Mouse (Mus musculus): Measurements from ENCODE around the gene Tmem80. TPM values are rescaled to one million over a fixed set of nuclear protein-coding genes. Genes with fewer than 3 reads are reported as not detected.

Tmem80 gene
- polyA plus RNA-seq, 1 experiment from 2014 or later: 45.0 TPM

- no peak overlapping the region for H3K4me3 ChIP-seq
- no peaks in the 10 kb centered on the region for H3K9me3 ChIP-seq
- H3K27ac ChIP-seq: no peak overlapping the region
- no peak overlapping the region for H3K4me2 ChIP-seq (replicated peaks)
- H3K9ac ChIP-seq: no peak overlapping the region
- H3K4me1 ChIP-seq: peaks cover 22% of the 10 kb centered on the region
- peaks cover 32% of the 10 kb centered on the region for H3K36me3 ChIP-seq
- H3K27me3 ChIP-seq: no peaks in the 10 kb centered on the region
- ATAC-seq (ENCODE audit: low FRiP score, low read depth): no peak
Observed at GRCm38 (mm10) chr7:141330706-141331105, 3.2 kb downstream of the Tmem80 start.

GRCm38 (mm10) chr7:141331990-141332389 lies 4.5 kb downstream of the Tmem80 start:
- Histone ChIP-seq H3K4me2 (replicated peaks) (no peak overlapping the region), H3K9me3 (no peaks in the 10 kb centered on the region), H3K9ac (no peak overlapping the region), H3K36me3 (peaks cover 39% of the 10 kb centered on the region), H3K27ac (no peak overlapping the region), H3K4me3 (no peak overlapping the region), H3K4me1 (peaks cover 9% of the 10 kb centered on the region), H3K27me3 (no peaks in the 10 kb centered on the region)
- no peak for ATAC-seq (ENCODE audit: low FRiP score, low read depth)
- WGBS: 71% methylated on average over 6 of the region's 6 CpGs

GRCm38 (mm10) chr7:141335044-141335579 lies 7.6 kb downstream of the Tmem80 start:
- Histone ChIP-seq H3K4me3 (no peak overlapping the region), H3K9me3 (no peaks in the 10 kb centered on the region), H3K9ac (no peak overlapping the region), H3K36me3 (peaks cover 39% of the 10 kb centered on the region), H3K27me3 (peaks cover 18% of the 10 kb centered on the region; the same call in 1 of the 2 replicates), H3K27ac (no peak overlapping the region), H3K4me1 (peaks cover 16% of the 10 kb centered on the region), H3K4me2 (replicated peaks) (no peak overlapping the region)
- ATAC-seq (ENCODE audit: low FRiP score, low read depth): no peak
- WGBS: 77% methylated on average over 2 of the region's 2 CpGs

- whole genome bisulfite sequencing: 83% methylated on average over 4 of the region's 4 CpGs
- H3K27me3 ChIP-seq: peaks cover 18% of the 10 kb centered on the region; the same call in 1 of the 2 replicates
- H3K27ac ChIP-seq: no peak overlapping the region
- H3K4me1 ChIP-seq: peaks cover 19% of the 10 kb centered on the region
- peaks cover 39% of the 10 kb centered on the region for H3K36me3 ChIP-seq
- H3K4me3 ChIP-seq: no peak overlapping the region
- no peaks in the 10 kb centered on the region for H3K9me3 ChIP-seq
- no peak overlapping the region for H3K9ac ChIP-seq
- no peak for ATAC-seq (ENCODE audit: low FRiP score, low read depth)
- no peak overlapping the region for H3K4me2 ChIP-seq (replicated peaks)
Observed at GRCm38 (mm10) chr7:141335682-141336081, 8.1 kb downstream of the Tmem80 start.

GRCm38 (mm10) chr7:141336296-141336695 lies 8.8 kb downstream of the Tmem80 start:
- ATAC-seq (ENCODE audit: low FRiP score, low read depth): no peak
- peaks cover 19% of the 10 kb centered on the region for H3K4me1 ChIP-seq
- H3K9ac ChIP-seq: no peak overlapping the region
- H3K9me3 ChIP-seq: no peaks in the 10 kb centered on the region
- 82% methylated on average over 3 of the region's 3 CpGs for WGBS
- no peak overlapping the region for H3K4me2 ChIP-seq (replicated peaks)
- H3K4me3 ChIP-seq: no peak overlapping the region
- peaks cover 18% of the 10 kb centered on the region; the same call in 1 of the 2 replicates for H3K27me3 ChIP-seq
- no peak overlapping the region for H3K27ac ChIP-seq
- peaks cover 37% of the 10 kb centered on the region for H3K36me3 ChIP-seq

GRCm38 (mm10) chr7:141337716-141338416 lies 10.3 kb downstream of the Tmem80 start:
- 68% methylated on average over 3 of the region's 3 CpGs for WGBS
- Histone ChIP-seq H3K36me3 (peaks cover 31% of the 10 kb centered on the region), H3K27ac (no peak overlapping the region), H3K4me2 (replicated peaks) (no peak overlapping the region), H3K4me1 (peaks cover 19% of the 10 kb centered on the region), H3K9me3 (no peaks in the 10 kb centered on the region), H3K27me3 (peaks cover 18% of the 10 kb centered on the region; the same call in 1 of the 2 replicates), H3K4me3 (no peak overlapping the region), H3K9ac (no peak overlapping the region)
- ATAC-seq (ENCODE audit: low FRiP score, low read depth): no peak

GRCm38 (mm10) chr7:141338576-141339131 lies 11.1 kb downstream of the Tmem80 start, which contains the start of gene Eps8l2:
Eps8l2 (plus strand) TSS chr7:141338880.
- Histone ChIP-seq H3K27ac (no peak within 1 kb of the TSS), H3K36me3 (peaks cover 24% of the 10 kb centered on the region), H3K4me1 (peaks cover 19% of the 10 kb centered on the region), H3K4me2 (replicated peaks) (peak within 1 kb of the TSS; percentile 68), H3K4me3 (peak within 1 kb of the TSS; percentile 36), H3K27me3 (peaks cover 18% of the 10 kb centered on the region; the same call in 1 of the 2 replicates), H3K9ac (peak within 1 kb of the TSS; percentile 67), H3K9me3 (no peaks in the 10 kb centered on the region)
- 4% methylated on average over 23 of the region's 23 CpGs for WGBS
- ATAC-seq (ENCODE audit: low FRiP score, low read depth): peak; percentile 37; the same call in 1 of the 2 replicates

GRCm38 (mm10) chr7:141339215-141339920 lies 11.8 kb downstream of the Tmem80 start:
- Histone ChIP-seq H3K4me2 (replicated peaks) (peak overlapping the region; percentile 68), H3K9me3 (no peaks in the 10 kb centered on the region), H3K9ac (peak overlapping the region; percentile 67), H3K27ac (no peak overlapping the region), H3K4me3 (peak overlapping the region; percentile 36), H3K4me1 (peaks cover 19% of the 10 kb centered on the region), H3K36me3 (peaks cover 18% of the 10 kb centered on the region), H3K27me3 (peaks cover 18% of the 10 kb centered on the region; the same call in 1 of the 2 replicates)
- 39% methylated on average over 20 of the region's 20 CpGs for WGBS
- ATAC-seq (ENCODE audit: low FRiP score, low read depth): peak; percentile 10; the same call in 1 of the 2 replicates

GRCm38 (mm10) chr7:141340023-141340422 lies 12.5 kb downstream of the Tmem80 start:
- Histone ChIP-seq H3K9me3 (no peaks in the 10 kb centered on the region), H3K4me2 (replicated peaks) (peak overlapping the region; percentile 68; the same call in 1 of the 2 replicates), H3K9ac (no peak overlapping the region), H3K27ac (no peak overlapping the region), H3K4me3 (no peak overlapping the region), H3K36me3 (peaks cover 11% of the 10 kb centered on the region), H3K4me1 (peaks cover 19% of the 10 kb centered on the region), H3K27me3 (peaks cover 18% of the 10 kb centered on the region; the same call in 1 of the 2 replicates)
- WGBS: 81% methylated on average over 7 of the region's 7 CpGs
- ATAC-seq (ENCODE audit: low FRiP score, low read depth): no peak

GRCm38 (mm10) chr7:141340476-141340875 lies 12.9 kb downstream of the Tmem80 start:
- Histone ChIP-seq H3K4me3 (no peak overlapping the region), H3K27me3 (peaks cover 18% of the 10 kb centered on the region; the same call in 1 of the 2 replicates), H3K4me1 (peaks cover 19% of the 10 kb centered on the region), H3K9ac (no peak overlapping the region), H3K36me3 (peaks cover 9% of the 10 kb centered on the region), H3K27ac (no peak overlapping the region), H3K9me3 (no peaks in the 10 kb centered on the region), H3K4me2 (replicated peaks) (no peak overlapping the region)
- WGBS: 81% methylated on average over 6 of the region's 6 CpGs
- no peak for ATAC-seq (ENCODE audit: low FRiP score, low read depth)

- ATAC-seq (ENCODE audit: low FRiP score, low read depth): no peak
- WGBS: 78% methylated on average over 10 of the region's 10 CpGs
- H3K27ac ChIP-seq: no peak overlapping the region
Observed at GRCm38 (mm10) chr7:141341689-141342226, 14.2 kb downstream of the Tmem80 start.

More at GRCm38 (mm10) chr7:141341689-141342226, 14.2 kb downstream of the Tmem80 start:
- Histone ChIP-seq H3K4me2 (replicated peaks) (no peak overlapping the region), H3K9me3 (no peaks in the 10 kb centered on the region), H3K36me3 (no peaks in the 10 kb centered on the region), H3K4me3 (no peak overlapping the region), H3K4me1 (peaks cover 19% of the 10 kb centered on the region), H3K9ac (no peak overlapping the region), H3K27me3 (peaks cover 18% of the 10 kb centered on the region; the same call in 1 of the 2 replicates)

All from limb, embryonic 13.5 days (tissue).